Mouse (Mus musculus): ENCODE data around the gene Klf7.
"Not testable (repeated sequence)": the region's sequence is repeated elsewhere in the genome, so short reads cannot be mapped to it uniquely, and the experiment has no call there.

The Klf7 gene

GRCm38 (mm10) chr1:64121559-64122465, at the start of gene Klf7:
Klf7 (minus strand) TSS chr1:64122282.
- peak; percentile 96 to 99 for DNase-seq (ENCODE audit: low spot score in 2 of 2)

DNA sequence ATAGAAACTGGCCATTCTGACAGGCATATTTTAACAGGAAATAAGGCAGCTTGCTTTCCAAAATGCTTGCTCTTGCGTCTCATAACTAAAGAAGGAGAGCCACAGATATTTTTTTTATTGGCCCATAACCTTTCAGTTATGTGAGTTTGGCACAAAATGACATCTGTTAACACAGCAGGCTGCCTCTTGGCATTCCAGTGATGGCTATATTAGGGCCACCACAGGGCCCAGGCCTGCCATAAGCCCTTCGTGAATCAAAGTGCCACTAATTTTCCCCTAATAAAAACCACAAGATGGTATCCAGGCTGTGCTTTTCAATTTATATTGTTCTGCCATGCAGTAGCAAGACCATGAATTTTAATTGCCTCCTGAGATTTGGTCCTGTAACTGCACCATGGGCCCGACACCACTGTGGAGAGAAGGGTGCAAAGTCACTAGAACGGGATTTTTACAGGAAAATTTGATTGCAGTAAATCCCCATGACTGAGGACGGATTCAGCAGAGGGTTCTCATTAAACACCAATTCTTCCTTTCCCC, 42.5 kb upstream of the Klf7 start:
- no peak for DNase-seq (ENCODE audit: low spot score in 2 of 2)

DNA sequence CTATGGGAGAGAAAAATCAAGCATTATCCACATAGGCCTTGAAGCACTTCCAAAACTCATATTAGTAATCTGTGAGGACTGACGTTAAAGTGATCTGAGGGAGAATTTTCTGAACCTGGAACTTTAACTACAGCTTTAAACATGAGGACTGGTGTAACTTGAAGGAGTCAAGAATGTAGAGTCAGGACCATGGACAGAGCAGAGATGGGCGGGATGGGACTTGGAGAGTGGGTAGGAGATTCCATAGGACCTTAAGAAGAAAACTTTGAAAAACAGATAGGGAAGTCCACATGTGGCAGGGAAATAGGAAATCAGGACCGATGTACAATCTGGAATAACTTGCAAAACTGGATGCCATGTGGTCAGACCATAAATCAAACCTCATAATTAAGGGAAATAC, 36.7 kb upstream of the Klf7 start:
- no peak for DNase-seq (ENCODE audit: low spot score in 2 of 2)

DNA sequence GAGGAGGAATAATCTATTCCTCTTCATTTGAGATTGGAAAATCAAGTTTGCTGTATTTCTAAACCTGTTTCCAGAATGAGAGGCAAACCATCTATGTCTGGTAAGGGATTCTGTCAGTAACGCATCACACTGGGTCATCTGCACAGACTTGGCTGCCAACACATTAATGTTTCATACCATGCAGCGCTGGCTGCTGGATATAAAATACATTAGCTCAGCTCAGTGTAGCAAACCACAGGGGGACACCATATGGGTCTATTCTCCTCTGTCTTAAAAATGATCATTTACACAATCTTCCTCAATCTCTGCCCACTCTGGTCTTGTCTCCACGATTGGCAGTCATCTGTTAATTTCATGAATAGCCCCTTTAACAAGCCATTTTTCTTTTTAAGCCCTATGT, 27.1 kb upstream of the Klf7 start:
- DNase-seq (ENCODE audit: low spot score in 2 of 2): no peak

DNA sequence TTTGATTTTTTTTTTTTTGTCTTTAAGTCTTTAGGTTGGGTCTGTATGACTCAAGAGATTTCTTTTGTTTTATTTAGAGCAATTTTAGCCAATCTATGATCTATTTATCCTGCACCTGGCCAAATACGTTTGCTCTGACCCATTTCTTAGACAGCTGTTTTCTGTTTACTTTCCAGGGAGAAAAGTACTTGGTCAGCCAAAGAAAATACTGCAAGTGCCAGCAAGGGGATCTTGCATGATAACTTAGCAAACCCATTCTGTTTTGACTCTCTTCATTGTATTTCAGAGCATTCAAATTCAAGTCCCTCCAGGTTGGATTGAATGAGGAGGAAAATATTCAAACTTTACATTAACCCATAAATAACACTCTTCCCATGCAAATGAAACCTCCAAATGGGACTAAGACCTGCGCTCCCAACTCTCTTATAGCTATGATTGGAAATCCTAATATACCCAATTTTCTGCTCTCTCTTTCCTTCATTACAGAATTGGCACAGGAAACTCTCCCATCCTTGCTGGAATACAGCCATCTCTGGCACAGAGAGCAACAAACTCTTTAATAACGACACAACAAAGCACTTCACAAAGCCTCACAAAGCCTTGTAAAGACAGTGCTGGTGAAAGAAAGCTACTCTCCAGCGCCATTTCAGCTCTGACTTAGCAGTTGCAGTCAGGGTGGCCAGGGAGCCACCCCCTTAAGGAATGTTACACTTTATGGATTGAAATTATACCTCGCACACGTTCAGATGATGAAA, 20.8 kb upstream of the Klf7 start:
- DNase-seq (ENCODE audit: low spot score in 2 of 2): no peak

GRCm38 (mm10) chr1:64134439-64134838, 12.4 kb upstream of the Klf7 start:
- no peak for DNase-seq (ENCODE audit: low spot score in 2 of 2)

DNA sequence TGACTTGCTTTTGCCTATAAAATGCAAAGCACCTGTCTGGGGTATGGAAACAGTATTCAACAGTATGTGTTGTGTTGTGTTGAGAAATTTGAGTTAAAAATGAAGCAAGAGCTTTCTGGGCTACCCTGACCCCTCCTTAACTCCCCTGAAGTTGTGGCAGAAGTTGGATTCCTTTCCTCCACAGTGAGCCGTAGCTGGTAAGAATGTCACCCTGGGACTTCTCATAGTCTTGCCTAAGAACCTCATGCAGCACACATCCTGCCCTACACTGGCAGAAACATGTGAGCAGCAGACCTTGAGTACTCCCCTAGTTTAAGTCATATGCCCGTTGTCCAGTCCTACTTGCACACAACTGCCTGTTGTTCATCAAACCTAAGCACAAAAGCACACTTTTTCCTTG, 4.7 kb upstream of the Klf7 start:
- no peak for DNase-seq (ENCODE audit: low spot score in 2 of 2)

DNA sequence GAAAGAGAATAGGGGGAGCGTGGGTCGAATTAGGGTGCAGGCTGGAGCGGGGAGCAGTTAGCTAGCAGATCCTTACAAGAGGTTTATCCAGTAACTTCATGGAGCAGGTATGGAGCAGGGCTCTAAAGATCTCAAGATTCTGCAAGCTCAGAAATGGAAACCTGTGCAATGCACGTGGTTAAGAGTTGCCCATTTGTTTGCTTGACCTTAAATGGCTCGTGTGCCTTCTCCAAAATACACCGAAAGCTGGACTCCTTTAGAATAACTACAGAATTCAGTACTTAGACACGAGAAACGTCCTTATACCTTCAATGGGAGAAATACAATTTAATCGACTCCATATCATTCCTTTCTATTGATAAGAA, 366 bp upstream of the Klf7 start:
- no peak for DNase-seq (ENCODE audit: low spot score in 2 of 2)

- DNase-seq (ENCODE audit: low spot score in 2 of 2): peak; percentile 52 to 57
These were observed 1.1 kb downstream of the Klf7 start for GRCm38 (mm10) chr1:64120811-64121515.

GRCm38 (mm10) chr1:64120421-64120810, 1.7 kb downstream of the Klf7 start:
- peak; percentile 33 to 48 for DNase-seq (ENCODE audit: low spot score in 2 of 2)

GRCm38 (mm10) chr1:64119851-64120250, 2.2 kb downstream of the Klf7 start:
- no peak for DNase-seq (ENCODE audit: low spot score in 2 of 2)

DNA sequence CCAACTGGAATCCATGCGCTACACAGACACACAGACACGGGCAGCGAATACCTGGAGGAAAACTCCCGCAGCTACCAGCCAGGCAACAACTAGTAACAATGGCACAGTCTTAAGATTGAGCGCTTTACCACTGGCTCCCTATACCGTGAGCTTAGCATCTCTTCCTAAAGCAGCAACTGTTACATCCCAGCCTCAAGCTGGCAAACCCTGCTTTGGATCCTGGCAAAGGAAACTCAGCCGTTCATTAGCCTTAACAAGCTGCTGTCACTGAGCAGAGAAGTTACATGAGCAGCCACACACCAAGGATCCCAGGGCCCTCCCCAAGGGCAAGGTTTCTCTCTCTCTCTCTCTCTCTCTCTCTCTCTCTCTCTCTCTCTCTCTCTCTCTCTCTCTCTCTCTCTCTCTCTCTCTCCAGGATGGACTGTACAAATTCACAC, 2.7 kb downstream of the Klf7 start:
- DNase-seq (ENCODE audit: low spot score in 2 of 2): no peak

DNA sequence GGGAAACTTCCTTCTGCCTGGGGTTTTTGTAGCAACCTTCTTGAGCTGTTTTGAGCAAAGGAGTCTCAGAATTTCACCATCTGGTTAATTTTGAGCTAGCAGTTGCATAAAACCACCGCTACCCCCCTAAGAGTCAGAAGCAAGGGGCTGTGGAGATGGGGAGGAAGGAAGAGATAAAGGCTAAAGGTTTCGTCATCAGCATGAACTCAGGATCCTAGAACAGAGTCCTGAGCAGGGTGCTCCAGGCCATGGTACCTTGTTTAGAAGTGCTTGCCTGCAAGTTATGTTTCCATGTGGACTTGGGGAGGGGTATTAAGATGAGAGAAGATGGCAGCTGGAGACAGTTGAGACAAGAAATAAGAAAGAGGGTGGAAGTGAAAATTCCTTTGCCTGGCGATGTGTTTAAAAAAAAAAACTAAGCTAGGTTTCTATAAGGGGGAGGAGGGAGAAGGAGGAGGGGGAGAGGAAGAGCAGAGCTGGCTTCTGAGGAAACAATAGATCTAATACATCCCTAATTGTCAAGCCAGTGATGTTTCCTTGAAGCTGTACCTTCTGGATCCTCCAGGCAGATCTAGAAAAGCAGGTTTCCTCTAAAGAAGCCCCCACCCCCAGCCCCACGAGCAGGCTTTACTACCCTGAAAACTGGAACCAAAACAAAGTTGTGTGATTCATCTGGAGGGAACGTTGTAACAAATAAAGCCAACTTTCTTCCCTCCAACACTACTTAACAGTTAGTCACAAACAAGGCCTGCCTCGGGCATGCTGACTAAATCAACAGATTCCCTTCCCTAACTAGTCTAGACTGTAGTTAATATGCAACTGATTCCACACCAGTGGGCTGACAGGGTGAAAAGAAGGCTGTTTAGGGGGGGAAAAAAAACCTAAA, 3.6 kb downstream of the Klf7 start:
- no peak for DNase-seq (ENCODE audit: low spot score in 2 of 2)

DNA sequence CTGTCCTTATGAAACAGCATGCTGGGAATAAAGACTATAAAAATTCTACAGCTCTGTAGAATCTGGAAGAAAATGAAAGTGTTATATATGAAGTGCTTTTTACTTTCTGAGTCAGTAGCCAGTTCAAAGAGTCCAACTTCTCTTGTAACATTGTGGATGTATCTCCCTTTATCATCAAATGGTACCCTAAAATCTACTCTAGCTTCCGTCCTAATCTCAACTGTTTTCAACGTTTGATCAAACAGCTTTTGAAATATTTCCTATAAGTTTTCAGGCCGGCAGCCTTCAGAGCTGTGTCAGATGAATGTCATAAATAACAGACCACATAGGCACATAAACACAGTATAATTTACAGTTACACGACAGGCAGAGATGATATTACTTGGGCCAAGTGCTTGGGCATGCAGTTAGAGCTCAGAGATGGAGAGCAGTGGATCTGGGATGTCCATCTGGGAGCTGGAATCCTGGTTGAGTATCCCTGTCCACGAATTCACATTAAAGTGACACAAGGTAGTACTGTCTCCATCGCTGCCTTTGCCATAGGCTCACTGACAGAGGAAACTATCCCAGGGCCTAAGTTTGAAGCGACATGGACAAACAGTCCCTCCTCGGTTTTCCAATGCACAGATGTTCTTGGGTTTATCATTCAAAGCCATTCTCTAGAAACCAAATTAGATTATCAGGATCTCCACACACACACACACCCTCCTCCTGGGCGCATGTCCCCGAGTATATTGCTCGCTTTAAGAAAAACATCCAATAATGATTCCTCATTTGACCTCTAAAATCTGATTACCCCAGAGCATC, 4.4 kb downstream of the Klf7 start:
- DNase-seq (ENCODE audit: low spot score in 2 of 2): no peak

DNA sequence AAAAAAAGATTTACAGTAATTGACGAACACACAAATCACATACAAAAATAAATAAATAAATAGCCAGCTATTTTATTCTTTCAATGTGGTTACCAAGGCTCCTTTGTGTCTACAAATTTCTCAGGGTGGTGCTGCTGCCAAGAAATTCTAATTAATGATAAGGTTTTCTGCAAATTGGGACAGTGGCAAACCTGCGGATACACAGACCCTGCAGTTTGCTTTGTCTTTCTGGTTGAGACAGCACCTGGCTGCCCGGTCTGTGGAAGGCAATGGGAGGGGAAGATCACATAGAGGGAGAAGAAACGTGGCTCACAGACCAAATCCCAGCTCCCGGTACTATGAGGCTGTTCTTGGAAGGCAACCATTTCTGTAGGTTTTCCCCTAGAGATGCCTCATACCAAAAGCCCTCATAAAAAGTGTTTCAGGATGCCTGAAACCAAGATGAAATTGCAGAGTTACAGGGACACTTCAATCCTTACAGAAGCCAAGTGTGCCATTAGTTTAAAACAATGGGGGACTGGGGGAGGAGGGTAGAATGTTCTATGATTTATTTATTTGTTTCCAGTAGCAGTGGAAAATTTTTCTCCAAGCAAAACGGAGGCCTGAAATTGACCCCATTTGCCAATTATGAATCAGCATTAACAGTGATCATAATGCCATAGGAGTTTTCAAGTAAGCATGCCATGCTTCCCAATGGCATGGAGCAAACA, 5.2 kb downstream of the Klf7 start:
- DNase-seq (ENCODE audit: low spot score in 2 of 2): no peak

DNA sequence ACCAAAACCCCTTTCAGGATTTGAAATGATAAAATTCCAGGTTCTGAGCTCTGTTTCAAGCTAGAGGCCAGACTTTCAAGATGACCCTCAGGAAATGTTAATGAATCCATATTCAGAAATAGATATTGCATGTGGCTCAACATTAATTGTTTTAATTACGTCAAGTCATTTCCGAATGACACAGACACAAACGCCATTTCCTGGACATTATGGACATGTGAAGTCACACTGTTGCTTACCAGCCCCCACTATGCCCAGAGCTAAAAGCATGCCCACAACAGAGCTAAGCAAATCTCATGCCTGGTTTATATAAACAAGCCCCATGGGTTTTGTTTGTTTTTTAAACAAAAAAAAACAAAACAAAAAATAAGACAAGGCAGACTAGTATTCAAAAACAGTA, 7.5 kb downstream of the Klf7 start:
- DNase-seq (ENCODE audit: low spot score in 2 of 2): no peak

DNA sequence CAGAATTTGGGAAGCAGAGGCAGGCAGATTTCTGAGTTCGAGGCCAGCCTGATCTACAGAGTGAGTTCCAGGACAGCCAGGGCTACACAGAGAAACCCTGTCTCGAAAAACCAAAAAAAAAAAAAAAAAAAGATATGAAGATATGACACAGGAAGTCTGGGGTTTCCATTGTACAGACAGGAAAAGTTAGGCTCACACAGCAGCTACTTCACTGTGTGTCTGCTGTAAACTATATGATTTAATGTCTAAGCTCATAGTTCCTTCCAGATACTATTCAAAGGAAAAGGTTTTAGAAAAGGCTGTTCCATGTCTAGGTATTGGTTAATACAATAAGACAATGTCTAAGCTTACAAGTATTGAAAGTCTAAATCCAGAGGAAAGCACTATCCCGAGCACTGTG, 13.4 kb downstream of the Klf7 start:
- DNase-seq (ENCODE audit: low spot score in 2 of 2): not testable (repeated sequence)

DNA sequence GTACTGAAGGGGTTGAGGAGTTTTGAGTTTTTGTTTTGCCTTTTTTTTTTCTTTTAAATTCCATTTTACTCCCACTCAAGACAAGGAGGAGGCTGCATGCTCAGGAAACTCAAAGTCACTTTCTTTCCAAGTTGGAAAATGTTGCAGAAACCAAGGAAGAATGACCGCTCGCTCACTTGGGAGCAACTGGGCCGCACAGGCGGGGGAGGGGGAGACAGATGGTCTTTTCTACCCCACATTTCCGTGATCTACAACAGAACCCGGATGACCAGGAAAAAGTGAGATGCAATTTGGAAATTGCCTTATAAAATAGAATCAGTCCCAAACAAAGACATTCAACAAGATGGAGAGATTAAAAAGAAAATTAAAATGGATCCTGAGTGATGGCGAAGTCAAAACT, 14.6 kb downstream of the Klf7 start:
- DNase-seq (ENCODE audit: low spot score in 2 of 2): no peak

DNA sequence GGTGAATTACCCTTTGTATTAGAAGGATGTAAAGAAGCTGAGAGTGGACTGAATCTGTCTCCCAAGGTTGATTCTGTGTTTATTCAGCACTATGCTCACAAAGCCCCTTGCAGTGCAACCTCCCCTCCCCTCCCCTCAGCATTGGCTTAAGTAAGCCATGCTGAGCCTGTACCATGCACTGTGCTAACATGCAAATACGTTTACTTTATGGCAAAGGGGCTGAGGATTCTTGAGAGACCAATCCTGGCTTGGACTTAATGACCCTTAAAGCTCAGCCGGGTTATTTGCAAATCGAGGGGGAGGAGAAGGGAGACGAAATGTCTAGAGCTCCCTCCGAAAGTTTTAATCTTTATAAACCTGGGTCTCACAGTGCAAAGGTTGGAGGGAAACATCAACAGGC, 16.0 kb downstream of the Klf7 start:
- DNase-seq (ENCODE audit: low spot score in 2 of 2): no peak

- DNase-seq (ENCODE audit: low spot score in 2 of 2): no peak
These were observed 16.9 kb downstream of the Klf7 start for GRCm38 (mm10) chr1:64105181-64105646.
